Mouse (Mus musculus): ENCODE results near the gene Tmem131. TPM values are rescaled to one million over a fixed set of nuclear protein-coding genes. Genes with fewer than 3 reads are reported as not detected.
"Not testable (repeated sequence)": the region's sequence is repeated elsewhere in the genome, so short reads cannot be mapped to it uniquely, and the experiment has no call there.

Gene Tmem131
- polyA plus RNA-seq, 1 experiment from 2014 or later = 13.3 TPM

- not testable (repeated sequence) for H3K27me3 ChIP-seq
- WGBS = 91% methylated on average over 5 of the region's 5 CpGs
These were observed 49.7 kb downstream of the Tmem131 start for GRCm38 (mm10) chr1:36893720-36894119.

GRCm38 (mm10) chr1:36893146-36893545, 50.3 kb downstream of the Tmem131 start:
- no peaks in the 10 kb centered on the region for H3K9me3 ChIP-seq
- no peak overlapping the region for H3K27ac ChIP-seq
- no peak overlapping the region for H3K4me3 ChIP-seq
- H3K9ac ChIP-seq = no peak overlapping the region
- H3K36me3 ChIP-seq = peaks cover 3% of the 10 kb centered on the region; the same call in 1 of the 2 replicates
- WGBS = 82% methylated on average over 6 of the region's 6 CpGs
- 0 out of 2 replicates have a peak, but pooled peaks cover 2% of the 10 kb centered on the region for H3K4me1 ChIP-seq
- no peaks in the 10 kb centered on the region for H3K27me3 ChIP-seq
- ATAC-seq (ENCODE audit: insufficient number of reproducible peaks, low FRiP score, low TSS enrichment, low read depth) = no peak
- no peak overlapping the region for H3K4me2 ChIP-seq

More at GRCm38 (mm10) chr1:36893720-36894119, 49.7 kb downstream of the Tmem131 start:
- H3K4me2 ChIP-seq; H3K36me3 ChIP-seq; H3K9ac ChIP-seq; ATAC-seq (ENCODE audit: insufficient number of reproducible peaks, low FRiP score, low TSS enrichment, low read depth); H3K27ac ChIP-seq; H3K4me3 ChIP-seq; H3K4me1 ChIP-seq; H3K9me3 ChIP-seq: not testable (repeated sequence)

- H3K4me2 ChIP-seq = no peak overlapping the region
- H3K9me3 ChIP-seq = no peaks in the 10 kb centered on the region
- H3K27me3 ChIP-seq = no peaks in the 10 kb centered on the region
- no peak overlapping the region for H3K9ac ChIP-seq
- H3K4me3 ChIP-seq = no peak overlapping the region
- 79% methylated on average over 3 of the region's 3 CpGs for WGBS
- H3K36me3 ChIP-seq = peaks cover 5% of the 10 kb centered on the region; the same call in 1 of the 2 replicates
- H3K27ac ChIP-seq = no peak overlapping the region
- no peak for ATAC-seq (ENCODE audit: insufficient number of reproducible peaks, low FRiP score, low TSS enrichment, low read depth)
- H3K4me1 ChIP-seq = 0 out of 2 replicates have a peak, but pooled peaks cover 2% of the 10 kb centered on the region
These were observed 51.0 kb downstream of the Tmem131 start for GRCm38 (mm10) chr1:36892461-36892860.

GRCm38 (mm10) chr1:36889016-36889415, 54.5 kb downstream of the Tmem131 start:
- Histone ChIP-seq H3K9me3 (no peaks in the 10 kb centered on the region), H3K4me3 (no peak overlapping the region), H3K4me2 (no peak overlapping the region), H3K27ac (no peak overlapping the region), H3K27me3 (no peaks in the 10 kb centered on the region), H3K4me1 (peaks cover 7% of the 10 kb centered on the region), H3K9ac (no peak overlapping the region), H3K36me3 (peaks cover 15% of the 10 kb centered on the region)
- ATAC-seq (ENCODE audit: insufficient number of reproducible peaks, low FRiP score, low TSS enrichment, low read depth) = no peak
- WGBS = 74% methylated on average over 5 of the region's 5 CpGs

GRCm38 (mm10) chr1:36887172-36887571, 56.3 kb downstream of the Tmem131 start:
- WGBS = 86% methylated on average over 3 of the region's 3 CpGs
- H3K9ac ChIP-seq = no peak overlapping the region
- H3K4me1 ChIP-seq = peaks cover 10% of the 10 kb centered on the region
- no peak overlapping the region for H3K27ac ChIP-seq
- peaks cover 15% of the 10 kb centered on the region for H3K36me3 ChIP-seq
- no peaks in the 10 kb centered on the region for H3K9me3 ChIP-seq
- H3K4me3 ChIP-seq = no peak overlapping the region
- no peak overlapping the region for H3K4me2 ChIP-seq
- no peaks in the 10 kb centered on the region for H3K27me3 ChIP-seq
- no peak for ATAC-seq (ENCODE audit: insufficient number of reproducible peaks, low FRiP score, low TSS enrichment, low read depth)

- no peaks in the 10 kb centered on the region for H3K27me3 ChIP-seq
- WGBS = 83% methylated on average over 4 of the region's 4 CpGs
- no peak for ATAC-seq (ENCODE audit: insufficient number of reproducible peaks, low FRiP score, low TSS enrichment, low read depth)
- H3K36me3 ChIP-seq = peaks cover 15% of the 10 kb centered on the region
- no peak overlapping the region for H3K9ac ChIP-seq
- no peak overlapping the region for H3K4me3 ChIP-seq
- no peak overlapping the region for H3K27ac ChIP-seq
- H3K9me3 ChIP-seq = no peaks in the 10 kb centered on the region
- peaks cover 10% of the 10 kb centered on the region for H3K4me1 ChIP-seq
- no peak overlapping the region for H3K4me2 ChIP-seq
These were observed 57.0 kb downstream of the Tmem131 start for GRCm38 (mm10) chr1:36886489-36886888.

GRCm38 (mm10) chr1:36884536-36884935, 58.9 kb downstream of the Tmem131 start:
- H3K27ac ChIP-seq = no peak overlapping the region; the same call in 1 of the 2 replicates
- WGBS = 69% methylated on average over 3 of the region's 3 CpGs

GRCm38 (mm10) chr1:36883805-36884204, 59.7 kb downstream of the Tmem131 start:
- H3K27ac ChIP-seq = no peak overlapping the region
- H3K9me3 ChIP-seq = no peaks in the 10 kb centered on the region
- H3K4me3 ChIP-seq = no peak overlapping the region
- peaks cover 10% of the 10 kb centered on the region for H3K4me1 ChIP-seq
- 78% methylated on average over 2 of the region's 2 CpGs for WGBS
- no peak overlapping the region for H3K9ac ChIP-seq
- H3K36me3 ChIP-seq = peaks cover 19% of the 10 kb centered on the region
- no peak overlapping the region for H3K4me2 ChIP-seq
- H3K27me3 ChIP-seq = no peaks in the 10 kb centered on the region
- no peak for ATAC-seq (ENCODE audit: insufficient number of reproducible peaks, low FRiP score, low TSS enrichment, low read depth)

More at GRCm38 (mm10) chr1:36884536-36884935, 58.9 kb downstream of the Tmem131 start:
- no peaks in the 10 kb centered on the region for H3K27me3 ChIP-seq
- no peaks in the 10 kb centered on the region for H3K9me3 ChIP-seq
- H3K9ac ChIP-seq = no peak overlapping the region
- no peak overlapping the region for H3K4me3 ChIP-seq
- no peak for ATAC-seq (ENCODE audit: insufficient number of reproducible peaks, low FRiP score, low TSS enrichment, low read depth)
- peaks cover 10% of the 10 kb centered on the region for H3K4me1 ChIP-seq
- H3K4me2 ChIP-seq = no peak overlapping the region
- peaks cover 23% of the 10 kb centered on the region for H3K36me3 ChIP-seq

GRCm38 (mm10) chr1:36879154-36879553, 64.3 kb downstream of the Tmem131 start:
- no peak overlapping the region for H3K9ac ChIP-seq
- H3K27me3 ChIP-seq = no peaks in the 10 kb centered on the region
- peaks cover 8% of the 10 kb centered on the region; the same call in 1 of the 2 replicates for H3K36me3 ChIP-seq
- no peak overlapping the region for H3K4me2 ChIP-seq
- 49% methylated on average over 1 of the region's 1 CpGs for WGBS
- H3K4me1 ChIP-seq = peaks cover 4% of the 10 kb centered on the region; the same call in 1 of the 2 replicates
- no peak overlapping the region for H3K4me3 ChIP-seq
- no peak for ATAC-seq (ENCODE audit: insufficient number of reproducible peaks, low FRiP score, low TSS enrichment, low read depth)
- no peaks in the 10 kb centered on the region for H3K9me3 ChIP-seq
- no peak overlapping the region for H3K27ac ChIP-seq

GRCm38 (mm10) chr1:36877126-36877525, 66.3 kb downstream of the Tmem131 start:
- no peak overlapping the region for H3K9ac ChIP-seq
- H3K4me3 ChIP-seq = no peak overlapping the region
- no peaks in the 10 kb centered on the region for H3K9me3 ChIP-seq
- H3K36me3 ChIP-seq = peaks cover 11% of the 10 kb centered on the region; the same call in 1 of the 2 replicates
- no peaks in the 10 kb centered on the region for H3K4me1 ChIP-seq
- H3K27ac ChIP-seq = no peak overlapping the region
- WGBS = 68% methylated on average over 1 of the region's 1 CpGs
- H3K27me3 ChIP-seq = no peaks in the 10 kb centered on the region
- no peak for ATAC-seq (ENCODE audit: insufficient number of reproducible peaks, low FRiP score, low TSS enrichment, low read depth)
- H3K4me2 ChIP-seq = no peak overlapping the region

- no peak overlapping the region for H3K27ac ChIP-seq
These were observed 68.4 kb downstream of the Tmem131 start for GRCm38 (mm10) chr1:36874874-36875561.

GRCm38 (mm10) chr1:36871238-36871637, 72.2 kb downstream of the Tmem131 start:
- 85% methylated on average over 4 of the region's 4 CpGs for WGBS
- H3K4me1 ChIP-seq = no peaks in the 10 kb centered on the region
- no peak overlapping the region for H3K27ac ChIP-seq
- H3K9me3 ChIP-seq = no peaks in the 10 kb centered on the region
- H3K4me3 ChIP-seq = no peak overlapping the region
- no peak overlapping the region for H3K9ac ChIP-seq
- ATAC-seq (ENCODE audit: insufficient number of reproducible peaks, low FRiP score, low TSS enrichment, low read depth) = no peak
- no peak overlapping the region for H3K4me2 ChIP-seq
- no peaks in the 10 kb centered on the region for H3K27me3 ChIP-seq
- peaks cover 21% of the 10 kb centered on the region for H3K36me3 ChIP-seq

More at GRCm38 (mm10) chr1:36874874-36875561, 68.4 kb downstream of the Tmem131 start:
- Histone ChIP-seq H3K9me3 (no peaks in the 10 kb centered on the region), H3K4me2 (no peak overlapping the region), H3K4me1 (no peaks in the 10 kb centered on the region), H3K9ac (no peak overlapping the region), H3K4me3 (no peak overlapping the region), H3K36me3 (peaks cover 8% of the 10 kb centered on the region; the same call in 1 of the 2 replicates), H3K27me3 (no peaks in the 10 kb centered on the region)
- 84% methylated on average over 8 of the region's 8 CpGs for WGBS
- no peak for ATAC-seq (ENCODE audit: insufficient number of reproducible peaks, low FRiP score, low TSS enrichment, low read depth)
